Mouse (Mus musculus) small intestine, adult 2 months (tissue): ENCODE results near the gene Qars.

Experiments
- CTCF ChIP-seq: fragments of 200-500 bp; IDR thresholded peaks from 2 replicates; pipeline ENCODE4 v1.5.1; 2012; ENCODE audit warnings: low read depth, mild to moderate bottlenecking, control low read depth, inconsistent platforms, low read length, moderate library complexity, mixed read lengths; ENCODE audit not compliant: insufficient replicate concordance, insufficient read length; ENCODE audit errors: extremely low read depth
- POLR2A ChIP-seq: fragments of 200-500 bp; IDR thresholded peaks from 2 replicates; pipeline ENCODE4 v1.6.1; 2012; ENCODE audit warnings: low read depth, mild to moderate bottlenecking, control low read depth, inconsistent platforms, low read length, moderate library complexity

GRCm38 (mm10) chr9:108485301-108485875 is 22.1 kb upstream of the Qars start:
- TF ChIP-seq POLR2A, result no peak
- TF ChIP-seq CTCF, result no peak
